Mouse (Mus musculus): Measurements from ENCODE around the gene Btn1a1.
A peak's percentile ranks its signal among the peaks of the same experiment; 100 is the strongest.

GRCm38 (mm10) chr13:23464841-23465366 lies 797 bp downstream of the Btn1a1 start:
- 0 out of 2 replicates have a peak, but pooled peaks have one; percentile 26 for TF ChIP-seq POLR2A (IDR thresholded peaks at IDR 0.05; ENCODE audit: control insufficient read depth, extremely low read depth, insufficient read depth, low read length, poor library complexity)
- TF ChIP-seq CTCF (IDR thresholded peaks at IDR 0.05; ENCODE audit: borderline replicate concordance, control insufficient read depth, extremely low read depth, insufficient read depth, low read length, poor library complexity) = no peak

Measured in thymus, adult 2 months (tissue).